Mouse (Mus musculus): ENCODE measurements around the gene Pafah1b2. TPM values are rescaled to one million over a fixed set of nuclear protein-coding genes. Genes with fewer than 3 reads are reported as not detected.

Pafah1b2 gene
- polyA plus RNA-seq, 1 experiment from 2014 or later: 156 TPM

- ATAC-seq (replicated peaks; ENCODE audit: low FRiP score, low TSS enrichment, low read depth): no peak
- Histone ChIP-seq H3K36me3 (ENCODE audit: control insufficient read depth, insufficient read depth, low read length) (no peaks in the 10 kb centered on the region), H3K4me1 (replicated peaks; ENCODE audit: control insufficient read depth, insufficient read depth, low read length) (peaks cover 11% of the 10 kb centered on the region), H3K9ac (ENCODE audit: low read length) (no peak overlapping the region), H3K9me3 (ENCODE audit: control insufficient read depth, low read length) (no peaks in the 10 kb centered on the region), H3K4me3 (ENCODE audit: low read depth, low read length) (no peak overlapping the region), H3K4me2 (ENCODE audit: low read length) (no peak overlapping the region), H3K27me3 (replicated peaks; ENCODE audit: control insufficient read depth, insufficient read depth, low read length) (no peaks in the 10 kb centered on the region), H3K27ac (ENCODE audit: low read depth) (no peak overlapping the region)
- no peak for DNase-seq (ENCODE audit: low spot score)
- 69% methylated on average over 7 of the region's 7 CpGs for WGBS
These were observed 3.4 kb downstream of the Pafah1b2 start for GRCm38 (mm10) chr9:46008931-46009668.

- no peaks in the 10 kb centered on the region for H3K9me3 ChIP-seq (ENCODE audit: control insufficient read depth, low read length)
- no peak overlapping the region for H3K9ac ChIP-seq (ENCODE audit: low read length)
- no peaks in the 10 kb centered on the region for H3K36me3 ChIP-seq (ENCODE audit: control insufficient read depth, insufficient read depth, low read length)
- H3K27ac ChIP-seq (ENCODE audit: low read depth): no peak overlapping the region
- DNase-seq (ENCODE audit: low spot score) (no peak), ATAC-seq (replicated peaks; ENCODE audit: low FRiP score, low TSS enrichment, low read depth) (no peak)
- no peaks in the 10 kb centered on the region for H3K27me3 ChIP-seq (replicated peaks; ENCODE audit: control insufficient read depth, insufficient read depth, low read length)
- H3K4me2 ChIP-seq (ENCODE audit: low read length): no peak overlapping the region
- WGBS: 68% methylated on average over 5 of the region's 5 CpGs
- H3K4me1 ChIP-seq (replicated peaks; ENCODE audit: control insufficient read depth, insufficient read depth, low read length): no peaks in the 10 kb centered on the region
- no peak overlapping the region for H3K4me3 ChIP-seq (ENCODE audit: low read depth, low read length)
These were observed 6.3 kb downstream of the Pafah1b2 start for GRCm38 (mm10) chr9:46006224-46006623.

GRCm38 (mm10) chr9:46004529-46004928, 8.0 kb downstream of the Pafah1b2 start:
- Histone ChIP-seq H3K9ac (ENCODE audit: low read length) (no peak overlapping the region), H3K27me3 (replicated peaks; ENCODE audit: control insufficient read depth, insufficient read depth, low read length) (no peaks in the 10 kb centered on the region), H3K4me2 (ENCODE audit: low read length) (no peak overlapping the region), H3K4me3 (ENCODE audit: low read depth, low read length) (no peak overlapping the region), H3K36me3 (ENCODE audit: control insufficient read depth, insufficient read depth, low read length) (no peaks in the 10 kb centered on the region), H3K9me3 (ENCODE audit: control insufficient read depth, low read length) (no peaks in the 10 kb centered on the region), H3K4me1 (replicated peaks; ENCODE audit: control insufficient read depth, insufficient read depth, low read length) (no peaks in the 10 kb centered on the region), H3K27ac (ENCODE audit: low read depth) (no peak overlapping the region)
- WGBS: 71% methylated on average over 3 of the region's 3 CpGs
- no peak for DNase-seq (ENCODE audit: low spot score)
- ATAC-seq (replicated peaks; ENCODE audit: low FRiP score, low TSS enrichment, low read depth): no peak

- Histone ChIP-seq H3K9ac (ENCODE audit: low read length) (no peak overlapping the region), H3K27ac (ENCODE audit: low read depth) (no peak overlapping the region), H3K4me2 (ENCODE audit: low read length) (no peak overlapping the region), H3K4me1 (replicated peaks; ENCODE audit: control insufficient read depth, insufficient read depth, low read length) (no peaks in the 10 kb centered on the region), H3K9me3 (ENCODE audit: control insufficient read depth, low read length) (no peaks in the 10 kb centered on the region), H3K4me3 (ENCODE audit: low read depth, low read length) (no peak overlapping the region), H3K27me3 (replicated peaks; ENCODE audit: control insufficient read depth, insufficient read depth, low read length) (no peaks in the 10 kb centered on the region), H3K36me3 (ENCODE audit: control insufficient read depth, insufficient read depth, low read length) (no peaks in the 10 kb centered on the region)
- peak; percentile 99 for DNase-seq (ENCODE audit: low spot score)
- ATAC-seq (replicated peaks; ENCODE audit: low FRiP score, low TSS enrichment, low read depth): no peak
- 7% methylated on average over 7 of the region's 7 CpGs for WGBS
These were observed 8.8 kb downstream of the Pafah1b2 start for GRCm38 (mm10) chr9:46003729-46004128.

GRCm38 (mm10) chr9:45999009-45999408, 13.5 kb downstream of the Pafah1b2 start:
- 80% methylated on average over 4 of the region's 4 CpGs for WGBS
- H3K9me3 ChIP-seq (ENCODE audit: control insufficient read depth, low read length): no peaks in the 10 kb centered on the region
- H3K4me2 ChIP-seq (ENCODE audit: low read length): no peak overlapping the region
- H3K4me1 ChIP-seq (replicated peaks; ENCODE audit: control insufficient read depth, insufficient read depth, low read length): no peaks in the 10 kb centered on the region
- H3K36me3 ChIP-seq (ENCODE audit: control insufficient read depth, insufficient read depth, low read length): no peaks in the 10 kb centered on the region
- ATAC-seq (replicated peaks; ENCODE audit: low FRiP score, low TSS enrichment, low read depth) (no peak), DNase-seq (ENCODE audit: low spot score) (no peak)
- no peak overlapping the region for H3K27ac ChIP-seq (ENCODE audit: low read depth)
- H3K4me3 ChIP-seq (ENCODE audit: low read depth, low read length): no peak overlapping the region
- H3K27me3 ChIP-seq (replicated peaks; ENCODE audit: control insufficient read depth, insufficient read depth, low read length): no peaks in the 10 kb centered on the region
- no peak overlapping the region for H3K9ac ChIP-seq (ENCODE audit: low read length)

GRCm38 (mm10) chr9:45985229-45985567, 27.3 kb downstream of the Pafah1b2 start:
- Histone ChIP-seq H3K4me1 (replicated peaks; ENCODE audit: control insufficient read depth, insufficient read depth, low read length) (peaks cover 21% of the 10 kb centered on the region), H3K4me2 (ENCODE audit: low read length) (peak overlapping the region; percentile 74), H3K9ac (ENCODE audit: low read length) (peak overlapping the region; percentile 97), H3K4me3 (ENCODE audit: low read depth, low read length) (peak overlapping the region; percentile 86), H3K9me3 (ENCODE audit: control insufficient read depth, low read length) (no peaks in the 10 kb centered on the region), H3K36me3 (ENCODE audit: control insufficient read depth, insufficient read depth, low read length) (0 out of 2 replicates have a peak, but pooled peaks cover 4% of the 10 kb centered on the region), H3K27ac (ENCODE audit: low read depth) (peak overlapping the region; percentile 88), H3K27me3 (replicated peaks; ENCODE audit: control insufficient read depth, insufficient read depth, low read length) (no peaks in the 10 kb centered on the region)
- DNase-seq (ENCODE audit: low spot score) (peak; percentile 71), ATAC-seq (replicated peaks; ENCODE audit: low FRiP score, low TSS enrichment, low read depth) (peak; percentile 73)
- WGBS: 2% methylated on average over 4 of the region's 4 CpGs

- peak overlapping the region; percentile 74 for H3K4me2 ChIP-seq (ENCODE audit: low read length)
- no peaks in the 10 kb centered on the region for H3K27me3 ChIP-seq (replicated peaks; ENCODE audit: control insufficient read depth, insufficient read depth, low read length)
- peak overlapping the region; percentile 97 for H3K9ac ChIP-seq (ENCODE audit: low read length)
- H3K27ac ChIP-seq (ENCODE audit: low read depth): peak overlapping the region; percentile 88
- WGBS: under 1% methylated on average over 70 of the region's 76 CpGs
- H3K9me3 ChIP-seq (ENCODE audit: control insufficient read depth, low read length): no peaks in the 10 kb centered on the region
- 0 out of 2 replicates have a peak, but pooled peaks cover 4% of the 10 kb centered on the region for H3K36me3 ChIP-seq (ENCODE audit: control insufficient read depth, insufficient read depth, low read length)
- ATAC-seq (replicated peaks; ENCODE audit: low FRiP score, low TSS enrichment, low read depth) (peak; percentile 90), DNase-seq (ENCODE audit: low spot score) (peak; percentile 96)
- H3K4me3 ChIP-seq (ENCODE audit: low read depth, low read length): peak overlapping the region; percentile 86
- H3K4me1 ChIP-seq (replicated peaks; ENCODE audit: control insufficient read depth, insufficient read depth, low read length): peaks cover 27% of the 10 kb centered on the region
These were observed 27.9 kb downstream of the Pafah1b2 start for GRCm38 (mm10) chr9:45984409-45985228.

GRCm38 (mm10) chr9:45983676-45984408, 28.6 kb downstream of the Pafah1b2 start:
- under 1% methylated on average over 23 of the region's 23 CpGs for WGBS
- Histone ChIP-seq H3K36me3 (ENCODE audit: control insufficient read depth, insufficient read depth, low read length) (0 out of 2 replicates have a peak, but pooled peaks cover 6% of the 10 kb centered on the region), H3K4me1 (replicated peaks; ENCODE audit: control insufficient read depth, insufficient read depth, low read length) (peaks cover 27% of the 10 kb centered on the region), H3K4me3 (ENCODE audit: low read depth, low read length) (peak overlapping the region; percentile 86), H3K27ac (ENCODE audit: low read depth) (peak overlapping the region; percentile 88), H3K9me3 (ENCODE audit: control insufficient read depth, low read length) (no peaks in the 10 kb centered on the region), H3K27me3 (replicated peaks; ENCODE audit: control insufficient read depth, insufficient read depth, low read length) (no peaks in the 10 kb centered on the region), H3K4me2 (ENCODE audit: low read length) (peak overlapping the region; percentile 74), H3K9ac (ENCODE audit: low read length) (peak overlapping the region; percentile 97)
- DNase-seq (ENCODE audit: low spot score) (peak; percentile 77), ATAC-seq (replicated peaks; ENCODE audit: low FRiP score, low TSS enrichment, low read depth) (no peak)

Data from intestine, embryonic 14.5 days (tissue).